Comparison of ENCODE assay signal across 18 mouse cellular contexts in the genomic region with DNA sequence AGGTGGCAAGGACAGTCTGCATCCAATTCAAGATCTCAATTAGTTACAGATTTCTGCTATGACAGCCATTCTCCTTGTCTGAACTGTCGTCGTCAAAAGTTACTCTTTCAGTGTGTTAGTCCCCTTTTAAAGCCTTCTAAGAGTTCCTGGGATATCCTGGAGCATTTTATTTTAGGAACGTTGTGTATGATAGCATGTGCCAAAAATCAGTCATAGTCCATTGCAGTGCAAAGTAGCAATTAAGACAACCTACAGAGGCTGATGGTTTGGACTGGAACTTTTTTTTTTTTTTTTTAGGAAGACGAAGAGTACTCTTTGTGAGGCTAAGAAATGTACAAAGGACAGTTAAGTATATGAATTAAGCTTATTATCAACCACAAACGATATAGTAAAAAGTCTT. TPM values are rescaled to one million over a fixed set of nuclear protein-coding genes. Genes with fewer than 3 reads are reported as not detected.
"Had no signal": no experiment of that assay in that cellular context is flagged by ENCODE, and none has a peak within 500 bp of the region (broad histone marks: within the 10 kb centered on the region; RNA-seq: fewer than 3 reads in every experiment).

TSS of gene Phex (minus strand) at position 101 of the 400 bp plus-strand sequence.

- H3K36me3 ChIP-seq: neural tube, embryonic 13.5 days; neural tube, embryonic 15.5 days; stomach, embryonic 15.5 days had no signal

- DNase-seq: retina, postnatal 1 day; right cerebral cortex, adult 18-20 months; right cerebral cortex, postnatal 14 days; right cerebral cortex, postnatal 25 days; right cerebral cortex, postnatal 4 days; spleen, adult 18-20 months; thymus, adult 18-20 months; thymus, adult 2 months; thymus, postnatal 14 days; thymus, postnatal 25 days; thymus, postnatal 36 days; thymus, postnatal 4 days had no signal

- H3K4me2 ChIP-seq: neural tube, embryonic 13.5 days; neural tube, embryonic 15.5 days; stomach, embryonic 15.5 days had no signal

- H3K27ac ChIP-seq: neural tube, embryonic 13.5 days; neural tube, embryonic 15.5 days; stomach, embryonic 15.5 days; stomach, postnatal 0 days had no signal

- H3K9me3 ChIP-seq: neural tube, embryonic 13.5 days; neural tube, embryonic 15.5 days; stomach, embryonic 15.5 days had no signal

- H3K4me3 ChIP-seq: neural tube, embryonic 13.5 days; neural tube, embryonic 15.5 days; stomach, embryonic 15.5 days had no signal

- H3K4me1 ChIP-seq: neural tube, embryonic 13.5 days; neural tube, embryonic 15.5 days; stomach, embryonic 15.5 days had no signal

- H3K27me3 ChIP-seq: neural tube, embryonic 13.5 days; neural tube, embryonic 15.5 days; stomach, embryonic 15.5 days had no signal

- H3K9ac ChIP-seq: neural tube, embryonic 13.5 days; neural tube, embryonic 15.5 days; stomach, embryonic 15.5 days had no signal

RNA-seq across cellular contexts. Expression of gene Phex, which starts in this region (rescaled TPM):
- polyA plus RNA-seq: small intestine, adult 2 months; spleen, adult 2 months; thymus, adult 2 months had no signal
